Mouse (Mus musculus) left cerebral cortex, adult 18-20 months (tissue): Measurements from ENCODE around the gene Jarid2. TPM values are rescaled to one million over a fixed set of nuclear protein-coding genes. Genes with fewer than 3 reads are reported as not detected.

ENCODE experiments used
- DNase-seq, 2 experiments: peaks; one replicate each; pipeline ENCODE4 v3.0.0; 2021 to 2022; ENCODE audit warnings: low spot score in 2 of 2, mixed read lengths in 1 of 2
- total RNA-seq, 2 experiments: library from RNA; stranded (reverse); gene quantifications; 2 replicates each; pipeline ENCODE4 v1.2.3; 2021

Jarid2 gene
- total RNA-seq, 2 experiments from 2014 or later = 29.0 to 33.6 TPM

- DNase-seq = no peak
Observed at GRCm38 (mm10) chr13:44954232-44954568, 224.9 kb downstream of the Jarid2 start.

GRCm38 (mm10) chr13:44955781-44956180, 226.5 kb downstream of the Jarid2 start:
- DNase-seq = no peak

GRCm38 (mm10) chr13:44957049-44957448, 227.8 kb downstream of the Jarid2 start:
- DNase-seq = no peak

- DNase-seq = no peak
Observed at GRCm38 (mm10) chr13:44960542-44961291, 231.4 kb downstream of the Jarid2 start.
